Mouse (Mus musculus): ENCODE measurements around the gene Rpl7a. TPM values are rescaled to one million over a fixed set of nuclear protein-coding genes. Genes with fewer than 3 reads are reported as not detected.

Rpl7a gene
- polyA plus RNA-seq, 1 experiment from 2014 or later: 683 TPM

DNA sequence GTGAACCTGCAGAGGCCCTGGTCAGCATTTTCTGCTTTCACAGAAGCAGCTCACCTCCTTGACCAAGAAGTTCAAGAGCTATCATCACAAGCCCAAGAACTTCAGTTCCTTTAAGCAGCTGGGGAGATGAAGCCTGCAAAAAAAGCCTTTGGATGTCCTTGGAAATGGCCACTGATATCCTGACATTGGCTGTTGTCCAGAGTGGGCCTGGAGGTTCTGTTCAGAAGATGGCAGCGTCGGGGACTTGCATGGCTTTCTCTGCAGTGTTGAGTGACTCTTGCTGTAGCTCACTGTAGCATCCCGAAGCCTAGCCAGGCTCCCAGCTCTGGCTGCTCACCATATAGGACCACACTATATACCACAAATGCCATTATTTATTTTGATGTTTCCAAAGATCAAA lies 9.1 kb downstream of the Rpl7a start:
- no peak for DNase-seq (ENCODE audit: low spot score)
- H3K4me1 ChIP-seq: peaks cover 31% of the 10 kb centered on the region
- no peaks in the 10 kb centered on the region for H3K27me3 ChIP-seq (ENCODE audit: low read depth, poor library complexity, severe bottlenecking)
- peaks cover 78% of the 10 kb centered on the region for H3K36me3 ChIP-seq
- H3K27ac ChIP-seq (replicated peaks): no peak overlapping the region
- H3K9me3 ChIP-seq (replicated peaks): no peaks in the 10 kb centered on the region
- H3K4me3 ChIP-seq: no peak overlapping the region
- WGBS: 90% methylated on average over 3 of the region's 3 CpGs

DNA sequence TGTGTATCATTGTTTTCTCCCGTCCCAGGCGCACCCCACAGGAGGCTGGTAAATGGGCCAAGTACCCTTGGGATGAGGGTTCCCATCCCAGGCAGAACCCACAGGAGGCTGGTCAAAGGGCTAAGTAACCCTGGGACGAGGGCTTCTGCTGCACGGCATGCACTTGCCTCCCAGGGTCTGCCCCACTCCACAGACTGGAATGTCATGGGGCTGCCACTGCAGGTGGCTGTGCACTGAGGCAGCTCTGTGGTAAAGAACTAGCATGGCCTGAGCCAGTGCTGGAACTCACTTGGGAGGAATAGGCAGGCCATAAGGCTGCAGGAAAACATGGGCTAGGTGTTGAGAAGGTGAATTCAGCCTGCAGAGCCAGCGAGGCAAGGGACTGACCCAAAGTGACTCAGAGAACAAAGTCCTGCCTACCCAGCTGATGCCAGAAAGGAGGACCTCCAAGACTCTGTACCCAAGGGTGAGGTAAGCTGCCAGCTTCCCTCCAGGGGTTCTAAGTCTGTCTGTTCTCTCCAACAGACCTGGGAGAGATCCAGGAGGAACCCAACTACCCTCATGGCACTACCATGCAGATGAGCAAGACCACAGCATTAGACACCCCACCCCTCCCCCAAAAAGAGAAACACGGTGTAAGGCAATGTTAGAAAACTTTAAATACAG lies 9.8 kb downstream of the Rpl7a start:
- H3K36me3 ChIP-seq: peaks cover 82% of the 10 kb centered on the region
- peaks cover 24% of the 10 kb centered on the region for H3K4me1 ChIP-seq
- no peaks in the 10 kb centered on the region for H3K27me3 ChIP-seq (ENCODE audit: low read depth, poor library complexity, severe bottlenecking)

DNA sequence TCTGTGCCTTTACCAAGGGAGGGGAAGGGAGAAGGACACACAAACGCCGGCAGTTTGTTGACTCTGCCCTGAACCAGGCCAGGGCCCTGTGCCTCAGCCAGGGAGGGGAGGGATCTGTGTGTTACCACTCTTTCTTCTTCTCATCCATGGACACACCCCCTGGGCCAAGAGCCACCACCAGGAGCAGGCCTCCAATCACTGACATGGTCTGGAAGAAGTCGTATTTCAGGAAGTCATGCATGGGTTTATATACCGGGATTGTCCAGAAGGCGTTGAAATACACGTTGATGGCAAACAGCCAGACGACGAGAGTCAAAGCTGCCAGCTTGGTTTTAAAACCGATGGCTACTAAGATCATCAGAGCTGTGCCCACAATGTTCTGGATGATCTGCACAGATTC lies 11.2 kb downstream of the Rpl7a start:
- Histone ChIP-seq H3K9me3 (replicated peaks) (no peaks in the 10 kb centered on the region), H3K27ac (replicated peaks) (no peak overlapping the region), H3K27me3 (ENCODE audit: low read depth, poor library complexity, severe bottlenecking) (no peaks in the 10 kb centered on the region), H3K36me3 (peaks cover 97% of the 10 kb centered on the region), H3K4me1 (peaks cover 14% of the 10 kb centered on the region), H3K4me3 (no peak overlapping the region)
- DNase-seq (ENCODE audit: low spot score): no peak
- WGBS: 87% methylated on average over 9 of the region's 9 CpGs

More for the DNA sequence above, 9.8 kb downstream of the Rpl7a start:
- no peak overlapping the region for H3K27ac ChIP-seq (replicated peaks)
- H3K4me3 ChIP-seq: no peak overlapping the region
- H3K9me3 ChIP-seq (replicated peaks): no peaks in the 10 kb centered on the region
- no peak for DNase-seq (ENCODE audit: low spot score)
- WGBS: 88% methylated on average over 6 of the region's 6 CpGs

- 90% methylated on average over 6 of the region's 6 CpGs for WGBS
- no peak for DNase-seq (ENCODE audit: low spot score)
- Histone ChIP-seq H3K4me3 (no peak overlapping the region), H3K27me3 (ENCODE audit: low read depth, poor library complexity, severe bottlenecking) (no peaks in the 10 kb centered on the region), H3K27ac (replicated peaks) (no peak overlapping the region), H3K4me1 (peaks cover 26% of the 10 kb centered on the region), H3K9me3 (replicated peaks) (no peaks in the 10 kb centered on the region), H3K36me3 (peaks cover 87% of the 10 kb centered on the region)
Measured at GRCm38 (mm10) chr2:26927745-26928476, 17.3 kb downstream of the Rpl7a start.

DNA sequence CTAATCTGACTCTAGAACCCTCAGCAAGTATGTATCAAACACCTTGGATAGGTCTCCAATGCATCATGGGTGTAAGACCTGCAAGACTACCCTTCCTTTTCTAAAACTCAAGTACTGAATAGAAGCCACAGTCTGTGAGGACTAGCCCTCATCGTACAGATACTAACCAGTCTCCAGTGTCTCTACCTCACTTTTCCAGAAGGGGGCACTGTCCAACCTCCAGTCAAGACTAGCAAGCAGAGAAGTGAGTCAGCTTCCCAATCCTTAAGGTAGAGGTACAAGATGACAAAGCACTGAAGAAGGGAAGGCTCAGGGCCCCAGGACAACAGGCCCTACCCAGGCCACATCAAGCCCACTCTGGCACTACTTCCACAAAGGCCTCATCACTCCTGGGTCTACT lies 19.8 kb downstream of the Rpl7a start:
- no peak overlapping the region for H3K4me3 ChIP-seq
- peak; percentile 48 for DNase-seq (ENCODE audit: low spot score)
- WGBS: 68% methylated on average over 1 of the region's 1 CpGs

GRCm38 (mm10) chr2:26932473-26933303 lies 22.1 kb downstream of the Rpl7a start:
- WGBS: 4% methylated on average over 49 of the region's 49 CpGs
- H3K9me3 ChIP-seq (replicated peaks): no peaks in the 10 kb centered on the region
- no peaks in the 10 kb centered on the region for H3K27me3 ChIP-seq (ENCODE audit: low read depth, poor library complexity, severe bottlenecking)
- peak overlapping the region; percentile 98 for H3K27ac ChIP-seq (replicated peaks)
- H3K36me3 ChIP-seq: peaks cover 39% of the 10 kb centered on the region
- peaks cover 33% of the 10 kb centered on the region for H3K4me1 ChIP-seq
- H3K4me3 ChIP-seq: peak overlapping the region; percentile 98
- DNase-seq (ENCODE audit: low spot score): no peak

More for the DNA sequence above, 19.8 kb downstream of the Rpl7a start:
- H3K36me3 ChIP-seq: peaks cover 62% of the 10 kb centered on the region
- no peaks in the 10 kb centered on the region for H3K9me3 ChIP-seq (replicated peaks)
- H3K27me3 ChIP-seq (ENCODE audit: low read depth, poor library complexity, severe bottlenecking): no peaks in the 10 kb centered on the region
- no peak overlapping the region for H3K27ac ChIP-seq (replicated peaks)
- peaks cover 33% of the 10 kb centered on the region for H3K4me1 ChIP-seq

DNA sequence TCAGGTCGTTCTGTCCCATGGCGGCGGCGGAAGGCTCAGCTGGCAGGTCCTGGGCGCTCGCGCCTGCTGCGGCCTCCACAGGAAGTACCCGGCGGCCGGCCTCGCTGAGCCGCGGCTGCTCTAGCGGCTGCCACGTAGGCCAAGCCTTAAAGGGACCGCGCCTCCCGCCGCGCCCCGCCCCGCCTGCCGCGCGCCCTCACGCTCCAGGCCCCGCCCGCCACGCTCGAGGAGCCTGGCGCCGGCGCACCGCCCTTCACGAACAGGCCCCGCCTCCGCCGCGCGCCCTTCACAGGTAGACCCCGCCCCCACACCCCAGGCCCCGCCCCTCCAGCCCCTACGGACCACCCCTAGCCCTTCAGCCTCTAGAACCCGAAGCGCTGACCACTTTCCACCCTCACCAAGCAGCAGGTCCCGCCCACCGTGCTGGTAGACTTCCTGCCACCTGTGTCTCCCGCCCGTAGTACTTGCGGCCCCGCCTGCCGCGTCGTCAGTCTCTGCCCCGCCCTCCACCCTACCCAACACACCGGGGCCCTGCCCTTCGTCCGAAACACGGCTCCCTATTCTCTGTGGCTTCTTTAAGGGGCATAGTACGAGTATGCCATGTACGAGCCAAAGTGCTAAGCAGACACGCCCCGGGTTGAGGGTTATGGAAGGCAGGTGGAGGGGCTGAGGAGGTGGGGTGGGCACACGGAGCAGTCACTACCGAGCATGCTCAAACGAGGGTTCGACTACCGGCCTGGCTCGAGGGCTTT lies 22.9 kb downstream of the Rpl7a start, which contains the start of the genes Surf4 and Stkld1:
Gene Surf4, minus strand, starts transcription at position 625 of the 752 bp plus-strand sequence.
Gene Stkld1, plus strand, starts transcription at position 744 of the 752 bp plus-strand sequence.
- Histone ChIP-seq H3K4me3 (peak within 1 kb of the TSS; percentile 98), H3K9me3 (replicated peaks) (no peaks in the 10 kb centered on the region), H3K36me3 (peaks cover 31% of the 10 kb centered on the region), H3K4me1 (peaks cover 33% of the 10 kb centered on the region), H3K27me3 (ENCODE audit: low read depth, poor library complexity, severe bottlenecking) (no peaks in the 10 kb centered on the region), H3K27ac (replicated peaks) (peak within 1 kb of the TSS; percentile 98)
- DNase-seq (ENCODE audit: low spot score): peak; percentile 94
- WGBS: 2% methylated on average over 48 of the region's 70 CpGs

DNA sequence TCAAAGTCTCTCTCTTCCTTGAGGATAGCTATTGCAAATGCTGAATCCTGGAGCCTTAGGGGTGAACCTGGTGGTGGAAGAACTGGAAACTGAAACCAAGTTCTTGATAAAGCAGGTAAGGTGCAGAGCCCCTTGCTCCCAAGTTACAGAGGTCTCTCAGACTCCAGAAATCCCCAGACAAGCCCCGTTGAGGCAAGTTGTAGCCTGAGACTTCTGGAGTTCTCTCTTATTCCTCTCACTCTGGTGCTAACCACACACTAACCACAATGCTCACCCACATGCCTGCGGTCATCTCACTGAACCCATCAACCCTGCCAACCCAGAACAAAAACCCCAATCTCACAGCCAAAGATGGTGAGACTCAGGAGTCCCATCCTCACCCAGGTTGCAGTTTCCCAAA lies 24.7 kb downstream of the Rpl7a start:
- H3K27me3 ChIP-seq (ENCODE audit: low read depth, poor library complexity, severe bottlenecking): no peaks in the 10 kb centered on the region
- H3K36me3 ChIP-seq: peaks cover 13% of the 10 kb centered on the region
- no peak overlapping the region for H3K4me3 ChIP-seq
- no peak for DNase-seq (ENCODE audit: low spot score)
- 91% methylated on average over 2 of the region's 2 CpGs for WGBS
- no peak overlapping the region for H3K27ac ChIP-seq (replicated peaks)
- H3K4me1 ChIP-seq: peaks cover 32% of the 10 kb centered on the region
- H3K9me3 ChIP-seq (replicated peaks): no peaks in the 10 kb centered on the region

- no peak for DNase-seq (ENCODE audit: low spot score)
- no peaks in the 10 kb centered on the region for H3K9me3 ChIP-seq (replicated peaks)
- H3K36me3 ChIP-seq: peaks cover 2% of the 10 kb centered on the region
- no peaks in the 10 kb centered on the region for H3K27me3 ChIP-seq (ENCODE audit: low read depth, poor library complexity, severe bottlenecking)
- H3K27ac ChIP-seq (replicated peaks): no peak overlapping the region
- WGBS: 84% methylated on average over 1 of the region's 1 CpGs
- H3K4me3 ChIP-seq: no peak overlapping the region
- peaks cover 21% of the 10 kb centered on the region for H3K4me1 ChIP-seq
Measured at GRCm38 (mm10) chr2:26936425-26936824, 25.9 kb downstream of the Rpl7a start.

GRCm38 (mm10) chr2:26941539-26941938 lies 31.0 kb downstream of the Rpl7a start:
- Histone ChIP-seq H3K4me3 (no peak overlapping the region), H3K27me3 (ENCODE audit: low read depth, poor library complexity, severe bottlenecking) (no peaks in the 10 kb centered on the region), H3K36me3 (no peaks in the 10 kb centered on the region), H3K27ac (replicated peaks) (no peak overlapping the region), H3K9me3 (replicated peaks) (no peaks in the 10 kb centered on the region), H3K4me1 (no peaks in the 10 kb centered on the region)
- 52% methylated on average over 5 of the region's 5 CpGs for WGBS
- no peak for DNase-seq (ENCODE audit: low spot score)

GRCm38 (mm10) chr2:26943253-26943652 lies 32.7 kb downstream of the Rpl7a start:
- 86% methylated on average over 3 of the region's 3 CpGs for WGBS
- H3K27me3 ChIP-seq (ENCODE audit: low read depth, poor library complexity, severe bottlenecking): no peaks in the 10 kb centered on the region
- H3K27ac ChIP-seq (replicated peaks): no peak overlapping the region
- H3K4me1 ChIP-seq: no peaks in the 10 kb centered on the region
- H3K4me3 ChIP-seq: no peak overlapping the region
- 0 out of 2 replicates have a peak, but pooled peaks cover 2% of the 10 kb centered on the region for H3K36me3 ChIP-seq
- H3K9me3 ChIP-seq (replicated peaks): no peaks in the 10 kb centered on the region
- no peak for DNase-seq (ENCODE audit: low spot score)

DNA sequence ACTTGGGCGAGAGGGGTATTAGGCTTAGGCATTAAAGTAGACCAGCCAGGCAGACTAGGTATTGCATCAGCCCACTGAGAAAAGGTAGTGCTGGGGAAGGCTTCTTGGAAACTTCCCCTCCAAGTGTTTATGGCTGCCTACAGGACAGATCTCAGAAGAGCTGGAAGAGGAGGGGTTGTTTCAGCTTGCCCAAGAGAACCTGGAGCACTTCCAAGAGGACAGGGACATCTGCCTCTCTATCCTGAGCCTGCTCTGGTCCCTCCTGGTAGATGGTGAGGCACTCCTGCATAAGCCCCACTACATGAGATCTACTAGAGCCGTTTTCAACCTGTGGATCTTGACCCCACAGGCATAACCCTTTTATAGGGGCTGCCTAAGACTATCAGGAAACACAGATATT lies 39.8 kb downstream of the Rpl7a start:
- Histone ChIP-seq H3K36me3 (peaks cover 70% of the 10 kb centered on the region), H3K4me3 (no peak overlapping the region), H3K4me1 (no peaks in the 10 kb centered on the region), H3K9me3 (replicated peaks) (no peaks in the 10 kb centered on the region), H3K27ac (replicated peaks) (no peak overlapping the region), H3K27me3 (ENCODE audit: low read depth, poor library complexity, severe bottlenecking) (no peaks in the 10 kb centered on the region)
- 85% methylated on average over 2 of the region's 2 CpGs for WGBS
- DNase-seq (ENCODE audit: low spot score): no peak

Measured in midbrain, embryonic 10.5 days (tissue).